Comparison of ENCODE assay signal across 7 mouse cellular contexts in genomic region chr8:117380796-117381195, GRCm38 (mm10).
DNase-seq lines count a peak whose midpoint lies in the region; TF ChIP-seq lines count a peak whose summit lies in the region.

No protein-coding gene starts in this region.

- DNase-seq in right cerebral cortex, adult 18-20 months = peak; percentile 72
- no peak for DNase-seq in right cerebral cortex, adult 2 months (ENCODE audit: low spot score in 2 of 2)
- peak; percentile 57 to 62 for DNase-seq in cerebellum, postnatal 36 days
- peak; percentile 74 for DNase-seq in heart, postnatal 14 days
- DNase-seq in layer of hippocampus, adult 9-11 months = peak; percentile 61
- no peak for DNase-seq in embryo, embryonic 10.5 days (ENCODE audit: low spot score)

- H3K27ac ChIP-seq in olfactory bulb, adult 2 months (ENCODE audit: insufficient read depth, low read depth, low read length) = peak overlapping the region; percentile 8; the same call in 1 of the 2 replicates

- H3K4me1 ChIP-seq in olfactory bulb, adult 2 months (ENCODE audit: control insufficient read depth, insufficient read depth, low read length) = peaks cover 50% of the 10 kb centered on the region

- 40% methylated on average over 8 of the region's 8 CpGs for WGBS in olfactory bulb, adult 2 months

- no peak for TF ChIP-seq CTCF in olfactory bulb, adult 2 months (IDR thresholded peaks at IDR 0.05; ENCODE audit: insufficient read depth, low read depth, low read length)

- no peak for TF ChIP-seq POLR2A in olfactory bulb, adult 2 months (IDR thresholded peaks at IDR 0.05; ENCODE audit: insufficient read depth, low read depth, low read length)

- intact Hi-C loops in heart, postnatal 14 days (cut with DNase I) = no loop called here

- H3K4me3 ChIP-seq in olfactory bulb, adult 2 months (ENCODE audit: insufficient read depth, low read depth, low read length) = no peak overlapping the region

Comparison
In these comparisons a context has a peak if more than half of its experiments do, and no peak if none do; other contexts are left out.
1. DNase-seq: peak in right cerebral cortex, adult 18-20 months (single experiment), cerebellum, postnatal 36 days (2 of 2), heart, postnatal 14 days (2 of 2) and layer of hippocampus, adult 9-11 months (single experiment); none in right cerebral cortex, adult 2 months (0 of 2) and embryo, embryonic 10.5 days (single experiment).